Mouse (Mus musculus) G1E (cell line): ENCODE data around the gene Trim47.

Experiments
- CTCF ChIP-seq: IDR thresholded peaks from 2 replicates; pipeline ENCODE4 v1.5.1; 2012; ENCODE audit warnings: low read depth, low read length, inconsistent platforms, mixed read lengths
- GATA1 ChIP-seq: IDR thresholded peaks from 2 replicates; pipeline ENCODE4 v1.6.1; 2012; ENCODE audit warnings: borderline replicate concordance, low read length, inconsistent platforms, mixed read lengths
- GATA2 ChIP-seq: IDR thresholded peaks from 2 replicates; pipeline ENCODE4 v1.6.1; 2012; ENCODE audit warnings: low read depth, low read length, inconsistent platforms, borderline replicate concordance

DNA sequence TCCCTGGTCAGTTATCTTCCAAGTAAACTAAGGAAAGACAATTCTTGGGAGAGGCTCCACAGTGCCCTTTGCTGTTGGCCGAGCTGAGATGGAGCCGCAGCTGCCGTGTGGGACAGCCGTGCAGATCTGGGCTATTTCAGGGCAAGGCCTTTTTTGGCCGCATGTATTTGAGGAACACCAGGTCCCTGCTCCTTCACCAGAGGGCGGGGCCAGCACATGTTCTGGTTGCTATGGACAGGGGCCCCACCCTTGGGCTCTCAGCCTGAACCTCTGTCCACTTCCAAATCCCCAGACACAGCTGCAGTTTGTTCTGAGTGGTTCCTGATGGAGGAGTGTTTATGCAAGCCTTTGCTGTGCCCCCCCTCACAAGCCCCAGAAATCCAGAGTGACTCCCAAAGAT lies 26.6 kb downstream of the Trim47 start:
- no peak for TF ChIP-seq CTCF
- no peak for TF ChIP-seq GATA1
- no peak for TF ChIP-seq GATA2
